Mouse (Mus musculus) midbrain, embryonic 14.5 days (tissue): ENCODE results near the gene Knstrn. TPM values are rescaled to one million over a fixed set of nuclear protein-coding genes. Genes with fewer than 3 reads are reported as not detected.
A peak's percentile ranks its signal among the peaks of the same experiment; 100 is the strongest.

Source experiments
- ATAC-seq: fragments of 200-750 bp; cut with Nextera tagmentation; 2 replicates; pipeline ENCODE4 v1.8.0; 2017; ENCODE audit warnings: moderate number of reproducible peaks, moderate library complexity; ENCODE audit not compliant: low FRiP score, low TSS enrichment
- DNase-seq: peaks from one replicate; pipeline ENCODE4 v3.0.0-alpha.2; 2015
- H3K27ac ChIP-seq: fragments of 300-500 bp; sonication (generic); replicated peaks from 2 replicates; pipeline ENCODE4 v1.5.1; 2014; ENCODE audit warnings: mild to moderate bottlenecking, low read depth, low read length, moderate library complexity
- H3K27me3 ChIP-seq: fragments of 300-500 bp; sonication (generic); 2 replicates; pipeline ENCODE4 v1.6.1; 2014; ENCODE audit warnings: low read length, control low read depth, mixed read lengths; ENCODE audit not compliant: control insufficient read depth, insufficient read depth
- H3K36me3 ChIP-seq: fragments of 300-500 bp; sonication (generic); 2 replicates; pipeline ENCODE4 v1.6.1; 2014; ENCODE audit warnings: low read length, control low read depth; ENCODE audit not compliant: control insufficient read depth, insufficient read depth
- H3K4me1 ChIP-seq: fragments of 300-500 bp; sonication (generic); 2 replicates; pipeline ENCODE4 v1.6.1; 2014; ENCODE audit warnings: mild to moderate bottlenecking, antibody characterized with exemption, low read length, control low read depth; ENCODE audit not compliant: control insufficient read depth, insufficient read depth
- H3K4me2 ChIP-seq: fragments of 300-500 bp; sonication (generic); 2 replicates; pipeline ENCODE4 v1.6.1; 2014; ENCODE audit warnings: mild to moderate bottlenecking, low read length, moderate library complexity
- H3K4me3 ChIP-seq: fragments of 300-500 bp; sonication (generic); replicated peaks from 2 replicates; pipeline ENCODE4 v1.5.1; 2014; ENCODE audit warnings: low read depth, low read length
- H3K9ac ChIP-seq: fragments of 300-500 bp; sonication (generic); replicated peaks from 2 replicates; pipeline ENCODE4 v1.6.1; 2014; ENCODE audit warnings: mild to moderate bottlenecking, low read length, moderate library complexity
- H3K9me3 ChIP-seq: fragments of 300-500 bp; sonication (generic); 2 replicates; pipeline ENCODE4 v1.6.1; 2016; ENCODE audit warnings: low read length, control low read depth, mixed read lengths; ENCODE audit not compliant: control insufficient read depth
- WGBS: fragments of 180-500 bp; shearing (Covaris S2); extraction: QIAGEN DNeasy Blood & Tissue Kit; methylation state at CpG from one replicate; pipeline ENCODE4 v1.1.7; 2014; 5-methylcytosine and 5-hydroxymethylcytosine counted together
- polyA plus RNA-seq: library from polyadenylated mRNA; unstranded; fragments of >200 nt; fragmentation: Nextera tagmentation; extraction: Ambion mirVana; gene quantifications from 2 replicates; pipeline ENCODE4 v1.2.1, GENCODE M21; 2014

Knstrn gene
- polyA plus RNA-seq, 1 experiment from 2014 or later, result 32.5 TPM

DNA sequence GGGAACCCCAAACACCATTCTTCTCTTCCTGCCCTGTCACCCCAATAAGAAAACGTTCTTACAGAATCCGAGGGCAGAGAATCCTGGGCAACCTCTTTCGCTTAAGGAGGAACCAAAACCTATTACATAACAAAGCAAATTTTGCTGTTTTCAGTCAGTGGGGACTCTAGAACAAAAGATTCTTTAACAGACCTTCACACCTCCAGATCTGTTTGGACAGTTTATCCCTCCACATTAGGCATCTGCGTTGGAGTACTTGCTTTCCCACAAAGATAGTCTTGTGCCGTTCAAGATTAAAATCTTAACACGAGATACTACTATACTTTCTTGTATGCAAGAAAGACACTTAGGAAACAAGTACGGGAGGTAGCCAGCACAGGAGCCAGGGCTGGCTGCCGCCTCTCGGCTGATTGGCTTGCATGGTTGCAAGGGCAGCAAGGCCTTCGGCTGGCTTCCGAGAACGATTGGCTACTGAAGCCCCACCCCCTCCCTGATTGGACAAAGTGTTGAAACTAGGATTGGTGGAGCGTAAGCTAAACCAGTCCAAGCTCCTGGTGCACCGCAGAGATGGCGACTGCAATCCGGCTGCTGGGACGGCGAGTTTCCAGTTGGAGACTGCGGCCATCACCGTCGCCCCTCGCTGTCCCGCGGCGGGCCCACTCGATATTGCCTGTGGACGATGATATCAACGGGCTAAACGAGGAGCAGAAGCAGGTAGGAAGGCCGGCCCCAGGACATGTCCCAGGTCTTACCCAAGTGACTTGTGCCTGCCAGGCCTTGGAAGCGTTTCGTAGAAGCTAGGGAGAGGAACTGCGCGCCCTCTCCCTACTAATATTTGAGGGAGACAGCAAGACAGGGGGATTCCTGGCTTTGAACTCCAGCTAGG is 47.9 kb downstream of the Knstrn start, which contains the start of gene Ivd:
Ivd (plus strand) TSS at position 501 of the 886 bp plus-strand sequence.
- peak within 1 kb of the TSS; percentile 69 for H3K9ac ChIP-seq
- under 1% methylated on average over 34 of the region's 34 CpGs for WGBS

DNA sequence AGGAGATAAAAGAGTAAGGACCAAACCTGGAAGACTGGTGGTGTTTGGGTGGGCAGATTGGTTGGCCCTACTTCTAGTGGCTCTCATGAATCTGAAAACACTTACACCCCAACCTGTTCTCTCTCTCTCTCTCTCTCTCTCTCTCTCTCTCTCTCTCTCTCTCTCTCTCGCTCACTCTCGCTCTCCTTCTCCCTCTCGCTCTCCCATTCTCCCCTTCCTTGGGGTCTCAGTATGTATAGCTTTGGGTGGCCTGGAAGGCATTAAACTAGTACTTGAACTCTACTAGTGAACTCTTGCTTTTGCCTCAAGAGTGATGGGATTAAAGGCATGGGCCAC is 48.5 kb downstream of the Knstrn start:
- H3K9me3 ChIP-seq, result no peaks in the 10 kb centered on the region
- 27% methylated on average over 2 of the region's 3 CpGs for WGBS
- peak overlapping the region; percentile 69 for H3K9ac ChIP-seq
- ATAC-seq, result no peak
- H3K27ac ChIP-seq, result peak overlapping the region; percentile 68; the same call in 1 of the 2 replicates
- H3K36me3 ChIP-seq, result no peaks in the 10 kb centered on the region
- peaks cover 11% of the 10 kb centered on the region; the same call in 1 of the 2 replicates for H3K4me1 ChIP-seq
- no peak for DNase-seq
- H3K4me3 ChIP-seq, result peak overlapping the region; percentile 61
- H3K27me3 ChIP-seq, result no peaks in the 10 kb centered on the region
- peak overlapping the region; percentile 81 for H3K4me2 ChIP-seq

More for the DNA sequence above, 47.9 kb downstream of the Knstrn start, which contains the start of gene Ivd:
- Histone ChIP-seq H3K4me2 (peak within 1 kb of the TSS; percentile 81), H3K27ac (peak within 1 kb of the TSS; percentile 68), H3K4me1 (peaks cover 11% of the 10 kb centered on the region; the same call in 1 of the 2 replicates), H3K4me3 (peak within 1 kb of the TSS; percentile 61), H3K9me3 (no peaks in the 10 kb centered on the region), H3K36me3 (no peaks in the 10 kb centered on the region), H3K27me3 (no peaks in the 10 kb centered on the region)
- peak; percentile 97 for DNase-seq
- ATAC-seq, result peak; percentile 100

DNA sequence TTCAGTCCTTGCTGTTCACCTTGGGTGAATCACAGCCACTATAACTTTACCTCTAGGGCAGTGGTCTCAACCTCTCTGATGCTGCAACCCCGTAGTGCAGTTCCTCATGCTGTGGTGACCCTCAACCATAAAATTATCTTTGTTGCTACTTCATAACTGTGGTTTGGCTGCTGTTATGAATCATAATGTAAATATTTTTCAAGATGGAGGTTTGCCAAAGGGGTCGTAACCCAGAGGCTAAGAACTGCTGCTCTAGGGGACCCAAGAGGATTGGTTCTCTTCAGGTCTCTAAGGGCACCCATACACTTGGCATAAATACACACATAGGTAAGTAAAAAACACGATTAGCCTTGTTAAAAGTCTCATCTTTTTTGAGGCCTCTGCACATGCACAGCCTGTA is 56.8 kb downstream of the Knstrn start:
- no peaks in the 10 kb centered on the region for H3K9me3 ChIP-seq
- no peak overlapping the region for H3K4me3 ChIP-seq
- DNase-seq, result no peak
- WGBS, result 94% methylated on average over 3 of the region's 3 CpGs
- H3K27me3 ChIP-seq, result no peaks in the 10 kb centered on the region
- H3K4me1 ChIP-seq, result no peaks in the 10 kb centered on the region
- no peak overlapping the region for H3K9ac ChIP-seq
- peaks cover 29% of the 10 kb centered on the region for H3K36me3 ChIP-seq
- H3K27ac ChIP-seq, result no peak overlapping the region
- no peak overlapping the region for H3K4me2 ChIP-seq
- ATAC-seq, result no peak

DNA sequence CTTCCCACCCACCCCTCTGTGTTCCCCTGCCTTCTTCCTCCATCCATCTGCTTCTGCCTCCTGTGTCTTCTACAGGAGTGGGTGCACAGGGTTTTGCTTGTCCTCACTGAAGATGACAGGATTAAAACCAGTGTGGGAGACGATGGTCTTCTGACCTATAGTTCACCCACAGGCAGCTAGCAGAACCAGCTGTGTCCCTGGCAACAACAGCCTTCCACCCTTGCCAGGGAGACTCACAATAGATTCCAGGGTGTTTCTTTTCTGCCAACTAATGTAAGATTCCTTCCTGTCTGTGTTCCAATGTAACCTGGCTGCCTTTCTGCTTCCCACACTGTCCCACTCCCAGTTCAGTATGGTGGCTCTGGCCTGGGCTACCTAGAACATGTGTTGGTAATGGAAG is 57.2 kb downstream of the Knstrn start:
- Histone ChIP-seq H3K9me3 (no peaks in the 10 kb centered on the region), H3K9ac (no peak overlapping the region), H3K4me1 (no peaks in the 10 kb centered on the region), H3K36me3 (peaks cover 29% of the 10 kb centered on the region), H3K27me3 (no peaks in the 10 kb centered on the region), H3K27ac (no peak overlapping the region), H3K4me2 (no peak overlapping the region), H3K4me3 (no peak overlapping the region)
- no peak for DNase-seq
- no peak for ATAC-seq
- 70% methylated on average over 1 of the region's 1 CpGs for WGBS

DNA sequence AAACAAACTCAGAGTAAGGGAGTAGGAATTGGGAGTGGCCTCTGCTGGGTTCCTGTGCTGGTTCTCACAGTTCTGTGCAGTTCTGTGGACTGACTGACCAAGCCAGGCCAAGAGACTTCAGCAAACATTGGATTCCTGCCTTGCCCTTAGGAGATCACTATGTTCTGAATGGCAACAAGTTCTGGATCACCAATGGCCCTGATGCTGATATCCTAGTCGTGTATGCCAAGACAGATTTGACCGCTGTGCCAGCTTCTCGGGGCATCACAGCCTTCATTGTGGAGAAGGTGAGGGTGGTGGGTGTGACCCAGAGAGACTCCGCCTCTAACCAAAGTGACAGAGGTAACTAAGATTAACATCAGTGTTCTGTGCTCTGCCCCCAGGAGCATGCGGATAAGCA is 59.2 kb downstream of the Knstrn start:
- Histone ChIP-seq H3K4me3 (no peak overlapping the region), H3K9ac (no peak overlapping the region), H3K36me3 (peaks cover 36% of the 10 kb centered on the region), H3K27ac (no peak overlapping the region), H3K27me3 (no peaks in the 10 kb centered on the region), H3K4me2 (no peak overlapping the region), H3K9me3 (no peaks in the 10 kb centered on the region), H3K4me1 (no peaks in the 10 kb centered on the region)
- 92% methylated on average over 5 of the region's 5 CpGs for WGBS
- DNase-seq, result no peak
- no peak for ATAC-seq

DNA sequence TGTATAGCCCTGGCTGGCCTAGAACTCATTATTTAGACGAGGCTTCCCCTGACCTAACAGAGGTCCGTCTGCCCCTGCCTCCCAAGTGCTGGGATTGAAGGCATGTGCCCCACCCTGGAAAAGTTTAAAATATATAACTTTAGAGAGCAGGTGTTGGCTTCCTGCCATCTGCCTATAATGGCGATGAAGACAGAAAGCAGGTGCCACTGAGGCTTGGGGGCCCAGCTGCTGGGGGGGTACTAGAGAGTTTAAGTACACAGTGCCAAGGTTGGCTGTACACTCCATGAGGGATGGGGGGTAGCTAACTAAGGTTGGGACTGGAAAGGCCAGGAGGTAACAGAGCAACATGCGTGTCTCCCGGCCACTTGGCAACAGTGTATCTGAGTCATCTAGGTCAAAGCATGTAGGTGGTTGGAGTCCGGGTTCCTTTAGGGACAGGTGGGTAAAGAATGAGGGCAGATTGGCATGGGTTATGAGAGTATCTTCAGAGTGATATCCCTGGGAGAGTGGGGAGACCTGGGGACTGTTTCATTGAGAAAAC is 60.2 kb downstream of the Knstrn start:
- no peak overlapping the region for H3K27ac ChIP-seq
- H3K9ac ChIP-seq, result no peak overlapping the region
- no peak for ATAC-seq
- H3K27me3 ChIP-seq, result no peaks in the 10 kb centered on the region
- H3K9me3 ChIP-seq, result no peaks in the 10 kb centered on the region
- no peaks in the 10 kb centered on the region for H3K4me1 ChIP-seq
- H3K4me2 ChIP-seq, result no peak overlapping the region
- DNase-seq, result no peak
- no peak overlapping the region for H3K4me3 ChIP-seq
- peaks cover 36% of the 10 kb centered on the region for H3K36me3 ChIP-seq
- WGBS, result 94% methylated on average over 6 of the region's 6 CpGs

DNA sequence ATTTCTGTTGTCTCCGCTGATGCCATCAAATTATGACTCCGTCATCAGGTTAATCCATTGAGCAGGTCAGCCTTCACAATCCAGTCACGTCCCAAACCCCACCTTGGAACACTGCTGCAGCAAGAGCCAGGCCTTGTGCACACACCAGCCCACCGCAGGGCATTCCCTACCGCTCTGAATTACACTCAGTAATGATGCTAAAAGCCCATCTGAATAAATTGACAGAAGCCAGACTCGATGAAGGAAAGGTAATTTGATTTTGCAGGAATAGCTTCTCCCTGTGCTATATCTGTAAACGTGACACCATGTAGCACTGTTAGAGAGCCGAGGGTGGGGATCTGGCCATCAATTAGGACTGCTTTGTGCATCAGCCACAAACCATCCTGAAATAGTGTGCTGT is 61.5 kb downstream of the Knstrn start:
- H3K36me3 ChIP-seq, result peaks cover 36% of the 10 kb centered on the region

DNA sequence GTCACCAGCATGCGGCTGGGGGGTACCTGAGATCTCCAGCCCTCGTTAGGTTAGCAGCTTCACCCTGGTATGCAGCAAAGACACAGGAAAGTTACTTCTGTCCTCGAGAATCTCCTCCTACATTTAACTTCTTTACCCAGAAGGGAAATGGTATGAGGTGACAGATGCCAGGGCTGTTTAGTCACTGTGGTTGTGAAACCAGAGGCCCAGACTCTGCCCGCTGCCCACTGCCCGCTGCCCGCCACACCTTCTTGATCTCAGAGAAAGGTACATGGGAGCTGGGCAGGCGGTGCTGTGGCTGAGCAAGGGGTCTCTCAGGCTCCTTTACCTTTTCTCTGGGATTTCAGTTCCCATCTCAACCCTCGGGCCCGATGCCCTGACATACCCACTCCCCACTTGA is 62.6 kb downstream of the Knstrn start:
- no peak overlapping the region for H3K9ac ChIP-seq
- H3K36me3 ChIP-seq, result peaks cover 29% of the 10 kb centered on the region
- no peak overlapping the region for H3K27ac ChIP-seq
- DNase-seq, result no peak
- 95% methylated on average over 9 of the region's 9 CpGs for WGBS
- H3K4me2 ChIP-seq, result no peak overlapping the region
- H3K27me3 ChIP-seq, result no peaks in the 10 kb centered on the region
- ATAC-seq, result no peak
- no peak overlapping the region for H3K4me3 ChIP-seq
- H3K9me3 ChIP-seq, result no peaks in the 10 kb centered on the region
- H3K4me1 ChIP-seq, result no peaks in the 10 kb centered on the region

More for the DNA sequence above, 61.5 kb downstream of the Knstrn start:
- Histone ChIP-seq H3K4me2 (no peak overlapping the region), H3K4me3 (no peak overlapping the region), H3K27me3 (no peaks in the 10 kb centered on the region), H3K4me1 (no peaks in the 10 kb centered on the region), H3K9me3 (no peaks in the 10 kb centered on the region), H3K27ac (no peak overlapping the region), H3K9ac (no peak overlapping the region)
- ATAC-seq, result no peak
- DNase-seq, result no peak
- WGBS, result 93% methylated on average over 8 of the region's 8 CpGs
